Mouse (Mus musculus) megakaryocyte progenitor cell, adult 5-6 weeks (primary cell): ENCODE data around the gene Tmem136. TPM values are rescaled to one million over a fixed set of nuclear protein-coding genes. Genes with fewer than 3 reads are reported as not detected.
"Not testable (repeated sequence)": the region's sequence is repeated elsewhere in the genome, so short reads cannot be mapped to it uniquely, and the experiment has no call there.

Experiments used
- ATAC-seq: replicated peaks from 2 replicates; pipeline ENCODE4 v1.8.0; 2016; ENCODE audit warnings: mild to moderate bottlenecking, moderate TSS enrichment, inconsistent platforms; ENCODE audit not compliant: poor library complexity
- total RNA-seq, 2 experiments: library from RNA; stranded (forward) in 1 of 2; stranded (reverse) in 1 of 2; fragments of 157-497, 149-512 nt in 1 of 2; fragments of 200-1000 nt in 1 of 2; gene quantifications; 2 replicates each; pipeline versions ENCODE4 v1.2.3 to v1.2.4; 2015 to 2017

Tmem136 gene
- not detected in 2 replicates for total RNA-seq (2015)
- not detected in 2 replicates for total RNA-seq (2017)

DNA sequence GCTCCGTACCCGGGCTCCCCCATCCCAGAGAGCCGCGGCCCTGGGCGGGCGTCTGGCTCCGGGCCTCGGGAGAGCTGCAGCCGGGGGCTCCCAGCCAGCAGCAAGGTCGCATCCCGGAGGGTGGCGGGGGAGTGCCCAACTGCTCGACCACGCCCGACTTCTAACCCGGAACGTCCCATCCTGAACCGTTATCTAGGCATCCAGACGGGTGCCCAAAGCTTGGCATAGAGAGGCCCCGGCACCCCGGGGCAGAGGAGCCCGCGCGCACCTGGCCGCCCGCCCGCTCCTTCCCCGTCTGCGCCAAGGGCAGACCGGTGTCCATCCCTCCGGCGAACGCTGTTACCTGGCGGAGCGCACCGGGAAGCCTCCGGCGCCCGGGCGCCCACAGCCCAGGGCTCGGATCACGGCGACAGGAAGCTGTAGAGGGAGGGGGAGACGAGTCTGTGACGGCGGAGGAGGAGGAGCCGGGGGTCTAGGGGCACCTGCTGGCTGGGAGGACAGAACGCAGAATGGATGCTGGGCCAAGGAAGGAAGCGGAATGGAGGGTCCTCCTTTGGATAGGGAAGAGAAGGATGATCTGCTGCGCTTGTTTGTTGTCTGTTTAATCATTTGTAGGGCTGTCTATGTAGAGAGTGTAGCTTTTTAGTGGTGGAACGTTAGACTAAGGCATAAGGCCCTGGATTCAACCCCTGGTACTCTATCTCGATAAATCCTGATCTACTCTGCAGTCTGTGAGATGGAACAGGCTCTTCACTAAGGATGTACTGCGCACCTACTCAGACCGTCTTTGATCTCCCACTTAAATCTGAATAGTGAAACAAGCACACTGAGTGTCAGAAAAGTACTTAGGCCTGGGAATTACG is at the start of gene Tmem136:
TSS of gene Tmem136 (minus strand) at position 437 of the 863 bp plus-strand sequence.
- peak; percentile 98 for ATAC-seq

DNA sequence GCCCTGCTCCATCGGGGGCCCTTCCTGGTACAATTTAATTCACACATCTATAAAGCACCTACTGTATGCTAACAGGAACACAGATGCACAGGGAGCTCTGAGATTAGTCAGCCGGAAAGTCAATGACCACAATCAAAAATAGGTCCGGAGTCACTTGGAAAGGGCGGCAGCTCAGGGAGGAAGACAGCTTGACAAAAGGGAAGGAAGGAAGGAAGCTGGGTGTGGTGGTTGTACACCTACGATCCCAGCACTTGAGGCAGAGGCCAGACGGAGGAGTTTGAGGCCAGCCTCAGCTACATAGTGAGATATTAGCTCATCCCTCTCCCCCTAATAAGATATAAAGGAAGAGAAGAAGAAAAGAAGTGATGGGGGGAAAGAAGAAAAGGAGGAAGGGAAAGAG is 39.6 kb upstream of the Tmem136 start:
- no peak for ATAC-seq

DNA sequence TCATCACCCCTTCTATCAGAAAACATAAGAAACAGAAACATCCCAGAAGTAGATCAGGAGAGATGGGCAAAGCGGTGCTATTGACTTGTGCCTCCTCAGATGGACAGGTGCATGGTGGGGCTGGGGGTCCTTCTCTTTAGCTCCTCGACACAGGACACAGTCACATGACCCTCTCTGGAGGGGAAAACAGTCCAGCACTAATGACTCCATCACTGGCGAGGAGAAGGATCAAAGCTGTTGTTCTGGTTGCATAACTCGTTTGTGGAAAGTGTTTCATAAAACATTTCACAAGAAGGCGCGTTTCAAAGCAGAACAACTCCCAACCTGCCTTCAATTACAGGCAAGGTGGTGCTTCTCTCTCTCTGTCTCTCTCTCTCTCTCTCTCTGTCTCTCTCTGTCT is 35.4 kb upstream of the Tmem136 start:
- ATAC-seq: no peak

- peak; percentile 24 for ATAC-seq
These were observed 34.6 kb upstream of the Tmem136 start for GRCm38 (mm10) chr9:43150957-43151356.

GRCm38 (mm10) chr9:43150075-43150474 is 33.7 kb upstream of the Tmem136 start:
- ATAC-seq: peak; percentile 82

DNA sequence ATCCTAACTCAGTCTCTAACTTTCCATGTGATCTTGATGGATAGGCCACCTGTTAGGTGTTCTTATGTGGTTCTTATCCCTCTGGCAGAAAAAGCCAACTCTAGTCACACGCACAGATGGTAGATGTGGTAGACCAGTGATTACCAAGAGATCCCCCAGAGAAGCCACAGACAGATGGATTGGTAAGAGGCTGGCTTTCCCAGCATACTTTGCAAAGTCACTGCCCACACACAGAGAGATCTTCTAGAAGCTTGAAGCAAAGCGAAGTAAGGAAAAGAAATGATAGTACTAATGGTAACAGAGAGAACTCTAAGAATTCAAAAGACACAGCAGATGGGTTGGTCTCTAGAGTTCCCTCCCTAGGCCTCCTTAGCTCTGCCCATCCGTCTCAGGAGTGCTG is 33.1 kb upstream of the Tmem136 start:
- no peak for ATAC-seq

- ATAC-seq: no peak
These were observed 28.8 kb upstream of the Tmem136 start for GRCm38 (mm10) chr9:43145196-43145595.

DNA sequence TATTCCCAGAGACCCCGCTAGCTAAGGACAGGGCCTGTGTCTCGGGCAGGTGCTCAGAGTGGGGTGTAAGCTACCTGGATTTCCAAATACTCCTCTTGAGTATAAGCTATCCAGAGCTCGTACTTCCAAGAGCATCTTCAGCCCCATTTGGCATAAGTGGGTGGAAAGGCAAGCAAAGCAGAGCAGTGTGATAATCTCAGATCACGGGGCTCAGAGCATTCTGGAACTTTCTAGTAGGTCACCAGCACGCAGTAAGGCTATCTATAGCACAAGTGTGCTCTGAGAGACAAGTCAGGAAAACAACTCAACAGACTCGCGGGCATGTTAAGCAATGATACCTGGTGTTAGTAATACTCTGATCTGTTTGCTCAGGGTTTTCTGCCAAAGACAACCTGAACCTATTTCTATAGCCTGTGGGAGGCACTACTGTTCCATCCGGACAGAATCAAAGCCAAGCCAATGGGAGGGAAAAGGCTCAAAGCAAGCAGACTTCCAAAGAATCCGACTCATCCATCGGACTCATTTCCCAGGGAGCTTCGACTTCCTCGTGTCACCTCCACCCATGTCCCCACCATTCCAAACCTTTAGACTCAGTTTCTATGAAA is 27.9 kb upstream of the Tmem136 start:
- no peak for ATAC-seq

- peak; percentile 72 for ATAC-seq
These were observed 25.5 kb upstream of the Tmem136 start for GRCm38 (mm10) chr9:43141839-43142238.

DNA sequence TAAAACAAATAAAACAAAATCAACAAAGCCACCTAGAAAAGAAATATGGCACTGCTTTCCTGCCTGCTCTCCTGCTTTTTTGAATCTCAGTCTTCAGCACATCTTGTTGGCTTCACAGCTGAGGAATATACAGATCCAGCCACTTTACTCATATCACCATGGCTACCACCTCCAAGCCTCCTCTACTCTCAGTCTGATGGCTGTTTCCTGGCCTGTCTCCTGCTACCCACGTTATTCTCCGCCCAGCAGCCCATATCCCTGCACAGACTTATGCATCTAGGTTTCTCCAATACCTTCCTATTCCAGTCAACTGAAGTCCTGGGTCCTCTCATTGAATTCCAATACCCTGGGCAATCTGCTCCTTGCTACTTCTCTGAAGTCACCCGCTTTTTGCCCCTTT is 17.2 kb upstream of the Tmem136 start:
- ATAC-seq: no peak

GRCm38 (mm10) chr9:43132380-43132779 is 16.0 kb upstream of the Tmem136 start:
- no peak for ATAC-seq

- no peak for ATAC-seq
These were observed 15.6 kb upstream of the Tmem136 start for GRCm38 (mm10) chr9:43131940-43132339.

- ATAC-seq: 0 out of 2 replicates have a peak, but pooled peaks have one; percentile 44
These were observed 14.3 kb upstream of the Tmem136 start for GRCm38 (mm10) chr9:43130684-43131083.

DNA sequence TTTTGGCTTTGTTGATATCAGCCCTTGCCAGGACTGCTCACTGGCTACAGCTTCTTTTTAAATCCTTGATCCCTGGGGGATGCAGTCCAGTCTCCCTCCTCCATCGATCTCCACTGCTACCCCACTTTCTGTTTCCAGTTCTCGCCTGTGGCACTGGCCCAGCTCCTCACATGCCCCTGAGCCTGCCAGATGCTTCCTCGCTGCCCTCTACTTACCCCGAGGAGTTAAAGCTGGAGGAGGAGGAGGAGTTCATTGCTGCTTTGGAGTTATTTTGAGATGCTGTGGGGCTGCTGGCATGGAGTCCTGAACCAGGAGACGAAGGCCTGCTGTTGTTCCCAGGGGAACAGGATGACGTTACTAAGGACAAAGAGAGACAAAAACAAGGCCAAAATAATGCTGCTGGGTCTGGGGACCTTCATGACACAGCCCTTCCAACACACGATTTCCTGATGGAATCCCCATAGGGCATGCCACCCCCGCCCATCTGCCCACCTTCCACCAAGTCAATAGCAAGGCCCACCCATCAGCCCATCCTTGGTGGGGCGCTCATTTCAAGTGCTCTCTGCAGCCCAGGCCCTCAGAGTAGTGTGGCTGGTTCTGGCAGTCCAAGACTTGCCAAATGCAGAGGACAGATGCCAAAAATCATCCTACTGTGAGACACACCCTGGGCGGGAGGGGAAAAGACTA is 10.9 kb upstream of the Tmem136 start:
- ATAC-seq: no peak

GRCm38 (mm10) chr9:43122379-43122778 is 6.0 kb upstream of the Tmem136 start:
- ATAC-seq: peak; percentile 82

DNA sequence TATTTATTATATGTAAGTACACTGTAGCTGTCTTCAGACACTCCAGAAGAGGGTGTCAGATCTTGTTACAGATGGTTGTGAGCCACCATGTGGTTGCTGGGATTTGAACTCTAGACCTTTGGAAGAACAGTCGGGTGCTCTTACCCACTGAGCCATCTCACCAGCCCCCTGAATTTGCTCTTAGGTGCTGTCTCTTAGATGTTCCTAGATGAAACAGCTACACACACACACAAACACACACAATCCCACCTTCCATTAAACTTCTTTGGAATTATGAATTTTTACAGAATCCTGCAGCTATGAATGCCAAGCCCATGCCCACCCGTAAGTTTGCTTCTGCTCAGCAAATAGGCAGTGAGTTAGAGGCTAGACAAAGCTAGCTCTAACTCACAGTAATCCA is 5.6 kb upstream of the Tmem136 start:
- ATAC-seq: not testable (repeated sequence)

GRCm38 (mm10) chr9:43116997-43117336 is 597 bp upstream of the Tmem136 start:
- no peak for ATAC-seq

DNA sequence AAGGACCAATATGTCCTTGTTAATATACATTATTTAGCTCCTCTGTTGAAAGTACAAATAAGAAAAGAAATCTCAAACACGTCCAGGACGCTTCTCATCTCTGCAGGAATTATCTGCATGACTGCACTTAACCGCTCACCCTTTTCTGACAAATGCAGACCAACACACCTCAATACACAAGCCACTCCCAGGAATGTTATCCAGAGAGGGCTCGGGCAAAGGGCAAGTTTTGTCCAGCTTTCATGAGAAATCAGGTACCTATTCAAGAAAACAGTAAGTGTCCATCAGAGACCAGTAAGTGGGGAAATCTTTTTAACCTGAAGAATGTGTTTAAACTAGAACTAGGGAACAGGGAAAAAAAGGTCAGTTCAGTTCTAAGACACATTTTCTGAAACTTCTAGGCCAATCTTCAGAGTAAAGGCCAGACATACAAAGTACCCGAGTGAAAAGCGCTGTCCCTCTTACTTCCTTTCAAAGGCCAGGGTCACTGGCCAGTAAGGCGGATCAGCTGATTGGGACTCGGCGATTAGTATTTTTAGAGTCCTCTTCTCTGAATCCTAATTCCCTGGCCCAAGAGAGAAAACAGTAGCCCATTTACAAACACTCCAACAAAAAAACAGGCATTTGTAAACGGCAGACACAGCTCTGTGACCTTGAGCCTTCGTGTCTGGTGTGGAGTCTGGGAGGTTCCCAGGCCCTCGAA is 788 bp downstream of the Tmem136 start:
- ATAC-seq: no peak

DNA sequence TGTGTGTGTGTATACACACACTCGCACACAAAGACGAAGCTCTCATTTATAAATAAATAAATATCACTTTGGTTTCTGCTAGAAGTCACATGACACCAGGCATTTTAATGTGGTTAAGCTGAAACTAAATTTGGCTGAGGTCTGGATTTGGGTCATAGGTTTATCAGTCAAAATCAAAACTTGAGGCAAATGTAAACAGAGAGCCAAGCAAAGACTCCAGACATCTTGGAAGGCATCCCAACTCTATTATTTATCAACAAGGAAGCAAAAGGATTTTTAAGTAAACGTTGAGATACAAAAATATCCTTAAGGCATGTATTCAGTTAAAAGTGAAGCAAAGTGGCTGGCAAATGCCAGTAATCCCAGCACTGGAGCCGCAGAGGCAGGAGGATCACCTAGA is 1.5 kb downstream of the Tmem136 start:
- ATAC-seq: no peak

GRCm38 (mm10) chr9:43110286-43110980 is 5.9 kb downstream of the Tmem136 start:
- no peak for ATAC-seq

DNA sequence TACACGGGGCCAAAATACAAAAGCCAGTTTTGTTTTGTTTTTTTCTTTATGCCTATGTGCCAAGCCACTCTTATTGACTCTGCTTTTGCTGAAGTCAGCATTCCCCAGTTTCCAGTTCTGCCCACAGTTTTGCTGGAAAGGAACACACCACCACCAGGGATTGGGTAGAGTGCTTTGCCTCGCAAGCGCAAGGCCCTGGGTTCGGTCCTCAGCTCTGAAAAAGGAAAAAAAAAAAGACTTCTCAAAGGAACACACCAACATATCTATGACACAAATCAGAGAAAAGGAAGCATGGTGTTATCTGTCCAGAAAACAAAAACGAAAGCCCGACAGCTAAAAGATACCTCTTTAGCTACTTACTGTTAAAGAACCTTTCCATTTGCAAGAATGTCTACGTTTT is 7.2 kb downstream of the Tmem136 start:
- no peak for ATAC-seq
